Mouse (Mus musculus) cerebellum, adult 2 months (tissue): ENCODE data around the gene Enpp6.

Source experiments
- CTCF ChIP-seq: fragments of 200-500 bp; IDR thresholded peaks from 2 replicates; pipeline ENCODE4 v1.5.1; 2011; ENCODE audit warnings: low read depth, mild to moderate bottlenecking, control low read depth, low read length, moderate library complexity, borderline replicate concordance; ENCODE audit not compliant: insufficient read depth
- POLR2A ChIP-seq: fragments of 200-500 bp; IDR thresholded peaks from 2 replicates; pipeline ENCODE4 v1.6.1; 2011; ENCODE audit warnings: low read length, control low read depth, borderline replicate concordance; ENCODE audit not compliant: insufficient read depth

DNA sequence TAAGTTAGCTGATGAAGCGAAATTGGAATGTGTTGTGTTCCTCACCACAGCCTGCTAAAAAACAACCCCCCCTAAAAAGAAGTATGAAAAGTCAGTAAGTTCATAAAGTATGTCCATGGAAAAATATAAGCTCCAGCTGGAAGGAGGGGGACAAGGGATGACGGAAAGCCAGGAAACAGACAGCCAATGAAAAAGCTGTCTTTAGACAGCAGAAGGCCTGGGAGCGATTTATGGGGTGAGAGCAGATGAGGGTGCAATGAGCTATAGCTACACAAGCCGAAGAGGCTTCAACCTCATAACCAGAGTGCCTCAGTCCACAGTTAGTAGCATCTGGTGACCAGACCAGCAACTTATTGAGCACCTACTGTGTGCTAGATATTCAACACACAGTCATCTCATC lies 93.3 kb downstream of the Enpp6 start:
- TF ChIP-seq CTCF, result no peak
- no peak for TF ChIP-seq POLR2A
